Mouse (Mus musculus) kidney, adult 2 months (tissue): ENCODE measurements around the gene Fsd2. TPM values are rescaled to one million over a fixed set of nuclear protein-coding genes. Genes with fewer than 3 reads are reported as not detected.

Source experiments
- DNase-seq: peaks from one replicate; pipeline ENCODE4 v3.0.0; 2021
- H3K27ac ChIP-seq: fragments of 200-500 bp; 2 replicates; pipeline ENCODE4 v1.5.1; 2012; ENCODE audit warnings: low read depth, low read length, control low read depth, inconsistent platforms; ENCODE audit not compliant: insufficient read depth
- H3K27me3 ChIP-seq: fragments of 200-500 bp; replicated peaks from 2 replicates; pipeline ENCODE4 v1.6.1; 2012; ENCODE audit warnings: mild to moderate bottlenecking, moderate library complexity, low read length, inconsistent platforms; ENCODE audit not compliant: control insufficient read depth, insufficient read depth
- H3K36me3 ChIP-seq: fragments of 200-500 bp; 2 replicates; pipeline ENCODE4 v1.6.1; 2012; ENCODE audit warnings: mild to moderate bottlenecking, moderate library complexity, low read length, inconsistent platforms; ENCODE audit not compliant: control insufficient read depth, insufficient read depth
- H3K4me1 ChIP-seq: fragments of 200-500 bp; 2 replicates; pipeline ENCODE4 v1.6.1; 2011; ENCODE audit warnings: low read length; ENCODE audit not compliant: control insufficient read depth, insufficient read depth
- H3K4me3 ChIP-seq: fragments of 200-500 bp; 2 replicates; pipeline ENCODE4 v1.5.1; 2011; ENCODE audit warnings: mild to moderate bottlenecking, low read depth, low read length, control low read depth; ENCODE audit not compliant: insufficient read depth
- CTCF ChIP-seq: fragments of 200-500 bp; conservative IDR thresholded peaks from 2 replicates; pipeline ENCODE4 v1.5.1; 2011; ENCODE audit warnings: low read depth, mild to moderate bottlenecking, control low read depth, low read length, moderate library complexity, mixed read lengths; ENCODE audit not compliant: insufficient read depth, insufficient read length
- POLR2A ChIP-seq: fragments of 200-500 bp; IDR thresholded peaks from one replicate; pipeline ENCODE4 v1.6.1; 2011; ENCODE audit warnings: low read depth, low read length, control low read depth
- WGBS: fragments of 180-500 bp; shearing (Covaris S2); methylation state at CpG from one replicate; pipeline ENCODE4 v1.1.7; 2018; 5-methylcytosine and 5-hydroxymethylcytosine counted together
- polyA plus RNA-seq: library from polyadenylated mRNA; depleted of rRNA; stranded (reverse); fragments of >200 nt; gene quantifications from 2 replicates; pipeline ENCODE4 v1.2.3, GENCODE M21; 2012

Fsd2 gene
- polyA plus RNA-seq, 1 experiment, result 0.66 TPM

DNA sequence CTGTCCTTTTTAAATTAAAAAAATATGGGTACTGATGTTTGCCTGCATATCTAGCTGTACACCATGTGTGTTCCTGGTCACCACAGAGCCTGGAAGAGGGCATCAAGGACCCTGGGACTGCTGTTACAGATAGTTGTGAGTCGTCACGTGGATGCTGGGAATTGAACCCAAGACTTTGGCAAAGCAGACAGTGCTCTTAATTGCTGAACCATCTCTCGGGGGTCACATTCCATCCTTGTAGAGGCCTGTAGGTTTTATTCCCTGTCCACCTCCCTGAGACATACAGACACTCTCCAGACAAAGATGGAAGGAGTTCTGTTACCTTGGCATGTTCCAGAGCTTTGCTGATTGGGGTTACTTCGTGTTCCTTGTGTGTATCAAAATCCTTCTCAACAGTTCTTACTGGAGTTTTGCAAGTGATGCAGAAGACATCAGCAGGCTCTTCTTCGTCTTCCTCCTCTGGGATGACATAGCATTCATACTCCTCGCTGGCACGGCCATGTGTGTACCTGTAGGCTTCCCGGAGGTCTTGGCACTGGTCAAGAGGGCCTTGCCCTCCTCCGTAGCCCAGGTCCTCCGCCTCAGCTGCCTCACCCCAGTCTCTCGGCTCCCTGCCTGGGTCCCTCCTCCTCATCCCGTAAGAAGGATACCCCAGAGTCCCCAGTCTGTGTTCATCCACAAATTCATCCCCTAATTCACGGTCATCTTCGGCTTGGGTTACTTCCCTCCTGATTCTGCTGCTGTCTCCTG, 7.3 kb downstream of the Fsd2 start:
- H3K4me3 ChIP-seq, result no peak overlapping the region
- WGBS, result 82% methylated on average over 14 of the region's 14 CpGs
- no peaks in the 10 kb centered on the region for H3K36me3 ChIP-seq
- DNase-seq, result no peak
- H3K4me1 ChIP-seq, result no peaks in the 10 kb centered on the region
- H3K27ac ChIP-seq, result no peak overlapping the region
- no peak for TF ChIP-seq POLR2A
- no peak for TF ChIP-seq CTCF
- H3K27me3 ChIP-seq, result no peaks in the 10 kb centered on the region

DNA sequence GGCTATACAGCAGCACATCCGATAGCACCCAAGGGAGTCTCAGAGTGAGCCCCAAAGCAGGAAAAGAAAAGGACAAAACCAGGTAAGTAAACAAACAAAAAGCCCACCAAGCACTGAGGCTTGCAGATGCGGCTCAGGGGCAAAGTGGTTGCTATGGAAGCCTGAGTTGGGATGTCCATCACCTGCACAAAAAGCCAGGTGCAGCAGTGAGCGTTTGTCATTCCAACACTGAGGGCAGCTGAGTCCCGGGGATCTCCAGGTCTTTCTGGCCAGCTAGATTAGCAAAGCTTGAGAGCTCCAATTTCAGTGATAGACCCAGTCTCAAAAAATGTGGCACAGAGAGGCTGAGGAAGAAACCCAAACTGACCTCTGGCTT, 8.8 kb downstream of the Fsd2 start:
- WGBS, result 66% methylated on average over 4 of the region's 4 CpGs
- H3K27me3 ChIP-seq, result no peaks in the 10 kb centered on the region
- no peaks in the 10 kb centered on the region for H3K36me3 ChIP-seq
- TF ChIP-seq POLR2A (no peak), CTCF (no peak)
- no peak for DNase-seq
- no peak overlapping the region for H3K27ac ChIP-seq
- H3K4me3 ChIP-seq, result no peak overlapping the region
- H3K4me1 ChIP-seq, result no peaks in the 10 kb centered on the region

DNA sequence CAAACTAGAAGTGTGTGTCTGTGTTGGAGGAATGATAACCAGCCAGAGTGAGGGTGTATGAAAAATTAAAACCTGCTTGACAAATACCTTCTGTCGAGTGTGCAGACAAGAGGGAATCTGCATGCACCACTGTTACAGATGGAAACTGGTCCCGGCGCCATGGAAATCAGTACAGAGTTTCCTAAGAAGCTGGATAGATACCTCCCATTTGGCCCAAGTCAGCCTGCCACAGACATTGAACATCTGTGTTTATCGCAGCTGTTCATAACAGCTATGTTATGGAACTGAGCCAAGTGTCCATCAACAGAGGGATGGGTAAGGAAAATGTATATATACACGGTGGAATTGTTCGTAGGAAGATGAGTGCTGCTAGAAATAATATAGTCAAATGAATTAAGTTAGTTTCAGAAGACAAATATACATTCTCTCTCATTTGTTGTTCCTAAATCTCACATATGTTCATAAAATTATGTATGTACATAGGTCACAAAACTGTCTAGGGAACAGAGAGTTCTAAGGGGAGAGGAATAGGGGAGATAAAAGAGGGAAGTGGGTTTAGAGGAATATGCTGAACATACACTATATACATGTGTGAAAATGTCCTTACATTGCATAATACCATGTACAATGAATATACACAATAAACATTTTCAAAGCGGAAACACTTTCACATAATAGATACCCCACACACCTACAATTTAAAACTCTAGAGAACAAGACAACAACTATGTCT, 9.3 kb downstream of the Fsd2 start:
- no peak overlapping the region for H3K27ac ChIP-seq
- TF ChIP-seq POLR2A (no peak), CTCF (no peak)

DNA sequence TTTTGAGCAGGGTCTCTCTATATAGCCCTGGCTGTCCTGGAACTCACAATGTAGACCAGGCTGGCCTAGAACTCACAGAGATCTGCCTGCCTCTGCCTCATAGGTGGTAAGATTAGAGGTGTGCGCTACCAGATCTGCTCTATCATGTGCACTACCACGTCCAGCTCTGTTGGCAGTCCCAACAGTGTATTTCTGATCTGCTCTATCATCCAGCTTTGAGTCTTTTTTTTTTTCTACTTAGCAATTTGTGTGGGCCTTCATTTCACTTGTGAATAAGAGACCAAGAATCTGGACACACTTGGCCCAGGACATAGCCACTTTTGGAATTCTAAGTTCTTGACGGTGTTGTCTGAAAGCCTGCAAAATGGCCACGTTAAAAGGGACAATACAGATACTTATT, 9.9 kb downstream of the Fsd2 start:
- Histone ChIP-seq H3K4me3 (no peak overlapping the region), H3K27me3 (no peaks in the 10 kb centered on the region), H3K36me3 (no peaks in the 10 kb centered on the region), H3K4me1 (no peaks in the 10 kb centered on the region), H3K27ac (no peak overlapping the region)
- 83% methylated on average over 4 of the region's 4 CpGs for WGBS
- no peak for TF ChIP-seq CTCF
- no peak for TF ChIP-seq POLR2A
- DNase-seq, result no peak

More for the DNA sequence above, 9.3 kb downstream of the Fsd2 start:
- DNase-seq, result no peak
- H3K4me3 ChIP-seq, result no peak overlapping the region
- H3K27me3 ChIP-seq, result no peaks in the 10 kb centered on the region
- WGBS, result 77% methylated on average over 7 of the region's 7 CpGs
- no peaks in the 10 kb centered on the region for H3K36me3 ChIP-seq
- H3K4me1 ChIP-seq, result no peaks in the 10 kb centered on the region

DNA sequence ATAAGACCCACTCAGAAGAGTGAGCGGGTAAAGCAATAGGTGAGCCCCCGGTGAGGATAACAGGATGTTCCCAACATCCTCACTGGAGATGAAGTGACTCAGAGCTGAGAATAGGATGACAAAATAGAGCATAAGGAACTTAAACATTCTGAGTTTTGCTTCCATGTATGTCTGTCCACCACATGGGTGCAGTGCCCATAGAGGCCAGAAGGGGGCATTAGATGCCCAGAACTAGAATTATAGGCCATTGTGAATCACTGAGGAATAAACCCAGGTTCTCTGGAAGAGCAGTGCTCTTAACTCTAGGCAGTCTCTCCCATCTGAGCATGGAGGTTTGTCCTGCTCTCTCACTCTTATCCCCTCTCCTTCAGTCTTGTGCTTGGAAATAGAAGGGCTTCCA, 12.4 kb downstream of the Fsd2 start:
- DNase-seq, result peak; percentile 31
- 85% methylated on average over 2 of the region's 2 CpGs for WGBS
- no peaks in the 10 kb centered on the region for H3K27me3 ChIP-seq

DNA sequence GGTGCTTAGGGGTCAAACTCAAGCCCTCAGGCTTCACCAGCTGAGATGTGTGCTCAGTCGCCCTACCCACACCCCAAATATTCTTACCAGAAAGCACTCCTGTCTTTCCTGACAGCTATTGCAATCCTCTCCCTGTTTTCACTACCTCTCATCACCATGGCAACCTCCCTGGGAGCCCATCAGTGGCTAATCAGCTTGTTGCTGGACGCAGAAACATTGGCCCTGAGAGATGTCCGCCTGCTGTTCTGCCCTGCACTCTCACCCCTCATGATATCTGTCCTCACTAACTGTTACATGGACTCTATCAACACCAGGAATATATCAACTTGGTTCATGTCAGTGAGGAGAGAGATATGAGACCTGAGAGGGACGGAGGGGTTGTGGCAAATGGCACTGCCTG, 13.2 kb downstream of the Fsd2 start:
- Histone ChIP-seq H3K4me1 (no peaks in the 10 kb centered on the region), H3K27me3 (no peaks in the 10 kb centered on the region), H3K27ac (no peak overlapping the region), H3K36me3 (no peaks in the 10 kb centered on the region), H3K4me3 (no peak overlapping the region)
- TF ChIP-seq CTCF (no peak), POLR2A (no peak)
- DNase-seq, result no peak
- 65% methylated on average over 4 of the region's 4 CpGs for WGBS

More for the DNA sequence above, 12.4 kb downstream of the Fsd2 start:
- TF ChIP-seq CTCF, result peak; percentile 64
- no peak for TF ChIP-seq POLR2A
- no peak overlapping the region for H3K4me3 ChIP-seq
- no peak overlapping the region for H3K27ac ChIP-seq
- no peaks in the 10 kb centered on the region for H3K4me1 ChIP-seq
- no peaks in the 10 kb centered on the region for H3K36me3 ChIP-seq

DNA sequence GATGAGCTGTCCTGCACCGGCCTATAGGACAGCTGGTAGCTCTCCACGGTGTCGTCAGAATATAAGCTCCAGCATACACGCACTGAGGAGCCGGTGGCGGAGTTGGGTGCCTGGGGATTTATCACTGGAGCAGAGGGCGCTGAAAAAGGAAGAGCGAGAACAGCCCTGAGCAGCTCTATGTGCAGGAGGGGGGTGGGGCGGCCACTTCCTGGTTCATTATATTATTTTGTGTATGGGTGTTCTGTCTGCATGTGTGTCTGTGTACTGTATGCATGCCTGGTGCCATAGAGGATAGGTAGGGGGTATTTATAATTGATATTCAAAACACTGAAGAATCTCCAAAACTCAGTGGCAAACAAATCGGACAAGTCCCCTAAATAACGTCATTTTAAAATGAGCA, 17.9 kb downstream of the Fsd2 start:
- 70% methylated on average over 11 of the region's 11 CpGs for WGBS
- Histone ChIP-seq H3K4me3 (no peak overlapping the region), H3K27ac (no peak overlapping the region), H3K27me3 (no peaks in the 10 kb centered on the region), H3K36me3 (no peaks in the 10 kb centered on the region), H3K4me1 (no peaks in the 10 kb centered on the region)
- TF ChIP-seq CTCF, result no peak
- DNase-seq, result no peak
